Mouse (Mus musculus) R1 (cell line): Measurements from ENCODE around the gene 1700014D04Rik.
"Not testable (repeated sequence)": the region's sequence is repeated elsewhere in the genome, so short reads cannot be mapped to it uniquely, and the experiment has no call there.

Experiments used
- DNase-seq: peaks from one replicate; pipeline ENCODE4 v3.0.0-alpha.2; 2018; ENCODE audit warnings: low read depth, low spot score

The 1700014D04Rik gene

GRCm38 (mm10) chr13:59735190-59735589 is 11.4 kb downstream of the 1700014D04Rik start:
- peak; percentile 90 for DNase-seq

- DNase-seq, result peak; percentile 58
These were observed 12.2 kb downstream of the 1700014D04Rik start for GRCm38 (mm10) chr13:59734347-59734746.

- DNase-seq, result peak; percentile 31
These were observed 12.6 kb downstream of the 1700014D04Rik start for GRCm38 (mm10) chr13:59733936-59734335.

GRCm38 (mm10) chr13:59731652-59732051 is 14.9 kb downstream of the 1700014D04Rik start, which contains the start of gene Spata31d1d:
TSS of gene Spata31d1d (minus strand) at chr13:59731752.
- DNase-seq, result no peak

- DNase-seq, result peak; percentile 87
These were observed 18.0 kb downstream of the 1700014D04Rik start for GRCm38 (mm10) chr13:59728378-59729093.

- peak; percentile 69 for DNase-seq
These were observed 20.2 kb downstream of the 1700014D04Rik start for GRCm38 (mm10) chr13:59726139-59726867.

GRCm38 (mm10) chr13:59722089-59722488 is 24.5 kb downstream of the 1700014D04Rik start:
- DNase-seq, result not testable (repeated sequence)

- no peak for DNase-seq
These were observed 27.1 kb downstream of the 1700014D04Rik start for GRCm38 (mm10) chr13:59719475-59719874.

GRCm38 (mm10) chr13:59718857-59719440 is 27.6 kb downstream of the 1700014D04Rik start:
- not testable (repeated sequence) for DNase-seq

GRCm38 (mm10) chr13:59713710-59714109 is 32.8 kb downstream of the 1700014D04Rik start:
- DNase-seq, result no peak

GRCm38 (mm10) chr13:59711984-59712383 is 34.6 kb downstream of the 1700014D04Rik start, which contains the start of gene Spata31d1b:
TSS of gene Spata31d1b (plus strand) at chr13:59712284.
- peak; percentile 37 for DNase-seq

GRCm38 (mm10) chr13:59710230-59710629 is 36.3 kb downstream of the 1700014D04Rik start, which contains the start of gene Spata31d1a:
TSS of gene Spata31d1a (minus strand) at chr13:59710330.
- DNase-seq, result peak; percentile 42

- DNase-seq, result peak; percentile 48
These were observed 42.0 kb downstream of the 1700014D04Rik start for GRCm38 (mm10) chr13:59704562-59704961.

- DNase-seq, result no peak
These were observed 43.0 kb downstream of the 1700014D04Rik start for GRCm38 (mm10) chr13:59703514-59703913.

GRCm38 (mm10) chr13:59700137-59700536 is 46.4 kb downstream of the 1700014D04Rik start:
- not testable (repeated sequence) for DNase-seq

- DNase-seq, result no peak
These were observed 47.4 kb downstream of the 1700014D04Rik start for GRCm38 (mm10) chr13:59699131-59699530.

GRCm38 (mm10) chr13:59695781-59696180 is 50.8 kb downstream of the 1700014D04Rik start:
- DNase-seq, result no peak

GRCm38 (mm10) chr13:59694008-59694407 is 52.5 kb downstream of the 1700014D04Rik start, which contains the start of gene 4921517D22Rik:
TSS of gene 4921517D22Rik (minus strand) at chr13:59694108.
- no peak for DNase-seq

- peak; percentile 89 for DNase-seq
These were observed 55.1 kb downstream of the 1700014D04Rik start for GRCm38 (mm10) chr13:59691478-59691877.
